Mouse (Mus musculus) erythroid progenitor cell, adult 5-6 weeks (primary cell): ENCODE measurements around the gene Metrnl. TPM values are rescaled to one million over a fixed set of nuclear protein-coding genes. Genes with fewer than 3 reads are reported as not detected.
A peak's percentile ranks its signal among the peaks of the same experiment; 100 is the strongest.

Experiments used
- ATAC-seq: replicated peaks from 2 replicates; pipeline ENCODE4 v1.8.0; 2016; ENCODE audit warnings: moderate number of reproducible peaks, mild to moderate bottlenecking, moderate TSS enrichment, inconsistent platforms; ENCODE audit not compliant: poor library complexity, low FRiP score, severe bottlenecking
- total RNA-seq, 2 experiments: library from RNA; stranded (forward) in 1 of 2; stranded (reverse) in 1 of 2; fragments of 150-400 nt in 1 of 2; fragments of 186-747, 209-891 nt in 1 of 2; gene quantifications; 2 replicates each; pipeline versions ENCODE4 v1.2.3 to v1.2.4; 2015 to 2017; ENCODE audit warnings: low replicate concordance in 2 of 2

The Metrnl gene
- total RNA-seq, 2 experiments from 2014 or later = 4.4 to 6.7 TPM

DNA sequence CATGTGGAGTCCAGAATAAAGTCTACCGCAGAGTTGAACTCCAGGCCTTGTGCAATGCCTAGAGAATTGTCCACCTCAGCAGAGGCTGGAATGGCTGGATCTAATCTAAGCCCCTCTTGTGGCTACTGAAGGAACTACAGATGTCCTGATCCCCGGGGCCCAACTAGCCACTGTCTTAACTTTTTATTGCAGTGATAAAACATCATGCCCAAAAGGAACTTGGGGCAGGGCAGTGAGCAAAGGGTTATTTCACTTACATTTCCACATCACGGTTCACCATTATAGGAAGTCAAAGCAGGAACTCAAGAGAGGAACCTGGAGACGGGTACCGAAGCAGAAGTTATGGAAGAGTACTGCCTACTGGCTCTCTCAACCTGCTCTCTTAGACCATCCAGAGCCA, 20.6 kb upstream of the Metrnl start:
- ATAC-seq = 0 out of 2 replicates have a peak, but pooled peaks have one; percentile 58

DNA sequence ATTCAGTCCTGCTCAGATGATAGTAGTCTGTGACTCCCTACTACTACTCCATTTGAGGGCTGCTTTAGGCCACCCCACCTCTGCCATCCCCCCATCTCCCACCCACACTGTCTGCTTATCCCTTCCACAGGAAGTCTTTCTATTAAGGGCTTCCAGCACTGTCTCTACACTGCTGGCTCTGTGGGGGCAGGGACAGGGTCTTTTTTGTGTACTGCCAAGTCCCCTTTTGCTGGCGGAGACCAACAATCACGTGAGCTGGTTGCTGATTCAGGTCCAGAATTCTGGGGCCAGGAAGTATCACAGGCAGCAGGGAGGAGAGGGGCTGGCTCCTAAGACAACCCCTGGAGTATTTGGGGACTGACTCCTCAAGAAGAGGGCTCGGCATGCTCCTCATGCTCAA, 18.1 kb upstream of the Metrnl start:
- ATAC-seq = no peak

DNA sequence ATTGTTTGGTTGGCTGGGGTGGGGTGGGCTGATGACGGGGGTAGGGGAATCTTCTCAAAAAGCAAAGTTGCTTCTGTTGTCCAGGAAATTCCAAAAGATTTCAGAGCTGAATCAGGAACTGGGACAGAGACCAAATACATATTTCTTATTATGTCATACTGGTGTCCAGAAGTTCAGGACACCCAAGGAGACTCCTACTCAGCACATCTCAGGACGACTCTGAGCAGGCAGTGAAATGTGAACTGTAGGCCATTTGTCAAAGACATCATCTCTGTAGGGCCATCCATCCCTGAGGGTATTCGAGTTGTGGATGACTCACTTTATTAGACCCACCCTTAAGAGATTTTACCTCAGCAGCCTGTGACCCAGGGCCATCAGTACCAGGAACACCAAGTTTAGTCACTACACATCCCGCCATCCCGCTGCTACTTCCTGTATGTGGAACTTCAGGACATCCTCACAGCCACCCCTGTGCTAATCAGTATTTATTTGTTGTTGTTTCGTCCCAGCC, 15.8 kb upstream of the Metrnl start:
- no peak for ATAC-seq

DNA sequence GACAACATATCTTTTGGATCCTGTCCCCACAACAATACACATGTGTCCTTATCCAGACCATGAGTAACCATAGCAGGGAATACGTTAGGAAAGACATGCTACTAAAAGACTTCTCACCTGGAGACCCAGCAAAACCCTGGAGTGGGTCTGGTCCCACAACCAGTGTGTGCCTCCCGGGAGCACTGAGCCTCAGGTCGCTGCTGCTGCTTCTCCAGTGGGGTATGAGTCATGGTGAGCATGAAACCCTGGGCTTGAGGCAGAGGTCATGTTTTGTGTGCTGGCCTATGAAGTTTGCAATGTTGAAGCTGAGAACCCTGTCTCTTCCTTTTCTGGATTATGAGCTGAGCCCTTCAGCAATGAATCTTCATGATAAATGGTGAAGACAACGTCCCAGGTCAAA, 15.3 kb upstream of the Metrnl start:
- ATAC-seq = no peak

DNA sequence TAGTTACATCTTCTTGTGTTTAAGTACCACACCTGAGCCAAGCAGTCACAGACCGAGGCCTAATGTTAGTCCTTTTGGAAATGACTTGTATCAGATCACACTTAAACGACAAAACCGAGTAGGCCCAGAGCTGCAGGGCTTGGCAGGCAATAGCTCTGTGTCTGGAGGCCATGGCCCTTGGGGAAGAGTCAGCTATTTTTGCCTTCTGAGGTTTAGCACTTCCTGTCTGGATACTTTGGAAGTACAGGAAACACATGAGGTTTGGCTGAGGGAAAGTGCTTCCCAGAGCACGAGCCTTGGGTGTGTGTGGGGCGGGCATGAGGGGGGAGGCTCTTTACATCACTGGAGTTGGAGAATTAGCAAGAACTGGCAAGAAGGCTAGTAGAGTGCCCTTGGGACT, 14.7 kb upstream of the Metrnl start:
- no peak for ATAC-seq

DNA sequence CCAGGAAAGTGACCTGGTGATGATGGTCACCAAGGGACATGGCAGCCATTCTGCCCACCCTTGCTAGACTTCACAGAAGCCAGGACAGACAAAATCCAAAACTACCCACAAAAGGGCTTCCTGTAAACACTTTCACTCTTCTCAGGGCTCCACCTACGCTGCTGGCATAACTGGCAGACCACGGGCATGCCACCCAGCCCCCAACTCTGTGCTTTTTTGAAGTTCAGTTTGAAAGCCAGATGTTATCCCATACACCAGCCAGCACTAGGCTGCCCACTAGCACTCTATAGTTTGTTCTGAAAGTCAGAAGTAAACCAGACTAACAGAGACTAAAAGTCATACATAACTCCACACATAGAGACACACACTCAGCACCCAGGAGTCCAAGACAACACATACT, 13.3 kb upstream of the Metrnl start:
- ATAC-seq = no peak

DNA sequence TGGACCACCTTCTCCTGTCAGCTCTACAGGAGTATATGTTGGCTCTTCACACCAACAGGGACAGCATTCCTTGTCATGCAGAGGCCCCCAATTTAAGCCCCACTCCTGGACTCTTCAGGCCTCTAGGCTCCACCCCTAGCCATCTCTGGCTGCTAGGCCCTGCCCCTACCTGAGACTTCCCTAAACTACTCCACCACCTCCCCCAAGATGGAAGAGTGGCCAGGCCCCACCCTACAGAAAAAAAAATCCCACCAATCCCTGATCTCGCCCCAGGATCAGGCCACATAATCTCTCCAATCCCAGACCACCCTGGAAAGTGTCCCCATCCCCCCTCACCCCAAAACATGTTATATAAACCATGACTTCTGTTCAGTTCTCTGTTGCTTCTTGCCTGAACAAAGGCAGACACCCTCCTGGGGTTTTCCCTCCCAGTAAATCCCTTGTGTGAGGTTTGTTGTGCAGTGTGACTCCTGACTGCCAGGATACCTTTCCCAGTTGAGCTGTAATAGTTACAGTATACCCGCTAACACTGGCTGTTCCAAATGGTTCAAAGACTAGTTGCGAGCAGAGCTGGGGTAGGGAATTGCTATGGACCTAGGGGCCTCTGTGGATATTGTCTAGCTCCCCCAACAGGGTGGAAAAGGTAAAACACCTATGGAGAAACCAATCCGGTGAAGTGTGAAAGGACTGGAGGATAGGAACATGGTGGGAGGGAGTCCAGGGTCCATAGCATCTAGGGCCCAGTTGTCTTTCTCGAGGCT, 5.9 kb upstream of the Metrnl start:
- ATAC-seq = no peak

DNA sequence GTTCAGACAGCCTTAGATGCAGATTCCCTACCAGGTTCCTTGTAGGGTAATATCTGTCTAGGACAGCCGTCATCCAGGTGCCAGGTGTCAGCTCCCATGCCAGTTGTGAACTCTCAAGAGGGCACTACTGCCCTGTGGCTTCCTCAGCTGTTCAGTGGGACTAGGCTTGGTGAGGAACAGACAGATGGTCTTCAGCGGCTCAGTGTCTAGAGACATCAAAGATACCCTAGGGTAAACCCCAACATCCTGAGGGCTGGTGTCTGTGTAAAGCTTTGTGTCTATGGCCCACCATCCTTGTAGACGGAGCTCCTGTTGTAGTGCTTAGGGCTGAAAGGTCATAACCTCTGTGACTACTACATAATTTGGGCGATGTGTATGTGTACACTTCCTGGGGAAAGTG, 4.1 kb upstream of the Metrnl start:
- no peak for ATAC-seq

DNA sequence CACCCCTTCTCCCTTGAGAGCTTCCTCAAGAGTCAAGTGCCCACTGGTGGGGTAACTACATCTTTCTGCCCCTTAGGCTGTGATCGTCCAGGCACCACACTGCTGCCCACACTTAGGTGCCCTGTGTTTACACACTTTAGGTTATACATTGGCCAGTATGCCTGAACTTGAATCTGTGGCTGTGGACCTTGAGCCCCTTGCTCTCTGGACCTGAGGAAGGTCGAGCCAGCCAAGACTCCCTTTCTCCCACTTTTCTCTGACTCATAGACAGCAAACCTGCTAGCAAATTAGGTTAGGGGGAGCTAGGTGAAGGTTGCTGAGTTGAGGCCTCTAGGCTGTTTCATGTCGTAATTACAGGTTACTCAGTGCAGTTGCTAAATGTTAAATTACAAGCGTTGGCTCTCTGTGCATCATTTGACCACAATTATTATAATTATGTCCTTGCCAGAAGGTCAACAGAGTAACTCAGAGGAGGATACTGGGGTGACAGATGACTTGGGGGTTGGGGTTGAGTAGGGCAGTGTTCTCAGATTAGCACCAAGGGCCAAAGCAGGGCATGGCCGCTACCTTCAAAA, 2.9 kb upstream of the Metrnl start:
- ATAC-seq = no peak

DNA sequence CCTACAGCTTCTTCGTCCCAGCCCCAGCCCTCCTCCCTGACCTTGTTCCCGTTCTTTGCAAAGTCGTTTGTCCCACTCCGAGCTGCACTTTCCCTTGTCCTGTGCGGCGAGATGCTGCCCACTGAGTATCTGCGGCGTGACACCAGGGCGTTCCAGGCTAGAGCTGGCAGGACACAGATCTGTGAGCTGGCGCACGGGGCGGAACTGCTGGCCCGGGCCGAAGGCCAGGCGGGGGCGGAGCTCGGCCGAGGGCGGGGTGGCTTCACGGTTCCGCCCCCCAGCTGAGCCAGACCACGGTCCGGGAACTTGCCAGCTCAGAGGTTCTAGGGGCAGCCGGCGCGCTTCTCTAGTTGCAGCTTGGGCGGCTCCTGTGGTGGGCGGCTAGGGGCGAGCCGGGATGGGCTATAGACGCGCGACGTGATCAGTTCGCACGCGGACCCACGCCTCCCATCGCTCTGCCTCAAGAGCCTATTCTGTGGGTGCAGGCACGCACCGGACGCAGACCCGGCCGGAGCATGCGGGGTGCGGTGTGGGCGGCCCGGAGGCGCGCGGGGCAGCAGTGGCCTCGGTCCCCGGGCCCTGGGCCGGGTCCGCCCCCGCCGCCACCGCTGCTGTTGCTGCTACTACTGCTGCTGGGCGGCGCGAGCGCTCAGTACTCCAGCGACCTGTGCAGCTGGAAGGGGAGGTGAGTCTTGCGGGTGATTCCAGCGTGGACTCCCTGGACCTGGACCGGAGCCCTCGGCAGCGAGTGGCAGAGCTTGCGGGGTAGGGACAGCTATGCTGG, 959 bp downstream of the Metrnl start:
- ATAC-seq = peak; percentile 89

DNA sequence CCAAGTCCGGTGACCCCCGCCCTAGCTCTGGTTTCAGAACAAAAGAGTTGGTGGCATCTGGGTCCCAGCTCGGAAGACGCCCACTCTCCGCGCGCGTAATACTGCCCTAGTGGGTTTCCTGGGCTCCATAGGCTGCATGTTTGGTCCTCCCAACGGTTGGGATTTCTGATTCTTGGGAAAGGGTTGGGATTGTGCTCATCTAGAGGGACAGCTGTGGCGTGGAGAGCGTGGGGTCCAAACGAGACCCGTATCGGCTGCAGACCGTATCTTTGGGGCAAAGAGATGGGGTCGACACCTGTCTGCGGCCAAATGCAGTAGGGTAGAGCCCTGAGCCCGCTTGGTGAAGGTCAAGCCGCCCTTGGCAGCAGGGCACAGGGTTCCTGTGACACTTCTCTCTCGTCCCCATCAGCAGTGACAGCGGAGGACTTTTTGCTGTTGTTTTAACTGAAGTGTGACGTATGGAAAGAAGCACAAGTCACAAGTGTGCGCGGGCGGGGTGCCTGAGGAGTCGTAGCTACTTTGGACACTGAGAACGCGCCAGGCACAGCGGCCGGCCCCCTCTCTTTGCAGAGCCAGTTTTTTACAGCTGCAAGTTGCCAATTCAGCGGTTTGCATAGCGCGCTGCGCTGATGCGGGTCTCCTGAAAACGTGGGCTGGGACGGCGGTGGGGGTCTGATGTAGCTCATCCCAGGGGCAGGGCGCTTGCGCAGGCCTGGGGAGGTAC, 1.7 kb downstream of the Metrnl start:
- no peak for ATAC-seq

DNA sequence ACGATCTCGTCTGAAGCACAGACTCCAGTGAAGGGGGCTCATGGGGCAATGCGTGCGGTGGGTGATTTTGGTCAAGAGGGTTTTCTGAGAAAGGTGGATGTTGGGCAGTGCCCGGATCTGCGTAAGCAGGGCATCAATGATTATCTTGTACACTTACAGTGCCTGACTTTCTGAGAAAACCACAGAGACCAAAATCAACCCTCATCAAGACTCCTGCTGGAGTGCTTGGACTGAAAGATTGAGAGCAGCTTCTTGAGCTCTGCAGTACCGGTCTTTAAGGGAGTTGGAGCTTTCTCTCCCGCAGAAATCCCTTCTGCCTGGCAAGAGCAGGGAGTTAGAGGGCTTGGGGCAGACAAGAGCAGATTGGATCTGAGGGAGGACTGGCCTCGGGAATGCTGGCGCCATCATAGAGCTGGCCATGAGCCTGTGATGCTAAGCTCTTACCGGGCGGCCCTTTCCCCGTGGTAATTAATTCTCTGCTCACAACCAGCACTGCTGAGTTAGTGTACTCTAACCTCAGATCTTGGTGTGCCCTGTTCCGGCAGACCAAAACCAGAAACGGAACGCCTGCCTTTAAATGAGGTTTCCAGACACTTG, 2.4 kb downstream of the Metrnl start:
- no peak for ATAC-seq

DNA sequence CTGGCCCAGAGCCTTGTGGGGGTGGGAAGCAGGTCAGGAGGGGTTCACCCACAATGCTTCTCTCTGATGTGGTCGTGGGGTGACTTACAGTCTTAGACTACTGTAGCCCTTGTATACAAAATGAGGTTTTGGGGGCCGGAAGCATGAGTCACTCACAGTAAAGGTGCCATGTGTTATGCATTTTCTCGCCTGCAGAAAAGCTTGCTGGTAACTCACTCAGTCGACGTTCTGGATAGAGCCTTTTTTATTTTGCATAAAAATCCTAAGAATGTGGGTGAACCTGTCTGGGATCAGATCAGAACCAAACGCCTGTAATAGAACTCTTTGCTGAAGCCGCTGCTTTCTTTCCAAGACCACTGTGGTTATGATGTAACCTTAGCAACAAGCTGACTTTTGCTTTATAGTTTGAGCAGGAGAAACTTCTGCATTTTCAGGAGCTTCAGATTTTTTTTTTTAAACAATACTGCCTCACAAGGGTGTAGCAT, 5.2 kb downstream of the Metrnl start:
- no peak for ATAC-seq

DNA sequence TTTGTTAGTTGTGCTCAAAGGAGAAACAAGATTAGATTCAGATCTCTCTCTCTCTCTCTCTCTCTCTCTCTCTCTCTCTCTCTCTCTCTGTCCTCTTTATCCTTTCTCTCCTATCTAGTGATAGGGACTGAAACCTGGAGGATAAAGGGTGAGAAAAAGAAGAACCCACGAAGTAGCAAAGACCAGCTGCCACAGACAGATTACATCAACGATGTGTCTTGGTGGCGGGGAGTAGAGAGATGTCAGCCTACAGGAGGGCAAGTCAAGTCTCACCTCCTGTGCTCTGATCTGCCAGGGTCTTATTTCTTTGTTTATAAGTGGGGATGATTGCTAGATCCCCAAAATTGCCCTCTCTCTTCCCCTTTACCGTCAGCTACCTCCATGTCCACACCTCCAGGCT, 7.9 kb downstream of the Metrnl start:
- no peak for ATAC-seq

DNA sequence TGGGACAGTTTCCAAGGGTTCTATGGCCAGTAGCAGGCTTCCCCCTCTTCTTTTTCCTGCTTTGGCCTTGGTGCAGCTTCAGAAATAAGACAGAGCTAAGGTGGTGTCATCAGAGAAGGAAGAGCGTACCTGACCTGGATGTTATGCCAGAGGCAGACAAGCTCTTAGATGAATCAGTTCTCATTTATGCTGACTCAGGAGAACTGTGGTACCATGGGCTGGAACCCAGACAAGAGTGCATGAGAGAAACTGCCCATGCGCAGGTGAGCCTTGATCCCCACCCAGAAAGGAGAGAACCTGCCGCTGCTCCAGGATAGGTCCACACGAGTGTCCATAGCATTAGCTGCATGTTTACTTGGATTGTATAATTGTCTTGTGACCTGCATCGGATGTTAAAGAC, 8.9 kb downstream of the Metrnl start:
- ATAC-seq = no peak

DNA sequence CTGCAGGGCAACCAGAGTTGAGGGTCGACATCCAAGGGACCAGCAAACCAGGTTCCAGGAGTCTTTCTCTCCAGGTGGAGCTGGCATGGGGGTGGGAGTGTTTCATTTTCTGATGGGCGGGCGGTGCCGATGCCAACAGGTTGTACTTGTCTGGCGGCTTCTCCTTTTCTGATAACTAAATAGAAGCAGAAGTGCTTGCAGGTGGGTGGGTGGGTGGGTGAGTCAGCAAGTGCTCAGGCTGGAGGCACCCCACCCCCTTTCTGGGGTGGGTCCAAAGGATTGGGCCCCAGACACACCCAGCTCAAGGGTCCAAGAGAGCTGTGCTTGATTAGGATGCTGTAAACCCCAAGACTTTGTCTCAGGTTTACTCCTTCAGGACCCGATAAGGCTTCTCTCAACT, 11.6 kb downstream of the Metrnl start:
- ATAC-seq = no peak

DNA sequence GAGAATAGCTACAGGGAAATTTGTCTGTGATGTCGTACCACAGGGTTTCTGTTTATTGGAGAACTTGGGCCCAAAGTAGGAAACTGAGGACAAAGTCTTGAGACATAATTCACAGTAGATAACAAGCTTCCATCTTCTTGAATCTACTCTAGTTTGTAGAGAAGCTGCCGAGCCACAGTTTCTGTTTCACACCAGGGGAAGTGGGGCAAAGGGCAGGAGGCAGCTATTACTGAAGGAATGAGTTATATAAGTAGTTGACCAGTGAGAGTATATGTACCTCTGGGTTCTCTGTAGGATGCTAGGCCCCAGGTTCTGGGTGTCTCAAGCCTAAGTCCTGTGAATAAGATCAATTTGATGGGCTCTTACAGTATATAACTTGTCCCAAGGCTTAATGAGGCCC, 12.2 kb downstream of the Metrnl start:
- ATAC-seq = no peak

DNA sequence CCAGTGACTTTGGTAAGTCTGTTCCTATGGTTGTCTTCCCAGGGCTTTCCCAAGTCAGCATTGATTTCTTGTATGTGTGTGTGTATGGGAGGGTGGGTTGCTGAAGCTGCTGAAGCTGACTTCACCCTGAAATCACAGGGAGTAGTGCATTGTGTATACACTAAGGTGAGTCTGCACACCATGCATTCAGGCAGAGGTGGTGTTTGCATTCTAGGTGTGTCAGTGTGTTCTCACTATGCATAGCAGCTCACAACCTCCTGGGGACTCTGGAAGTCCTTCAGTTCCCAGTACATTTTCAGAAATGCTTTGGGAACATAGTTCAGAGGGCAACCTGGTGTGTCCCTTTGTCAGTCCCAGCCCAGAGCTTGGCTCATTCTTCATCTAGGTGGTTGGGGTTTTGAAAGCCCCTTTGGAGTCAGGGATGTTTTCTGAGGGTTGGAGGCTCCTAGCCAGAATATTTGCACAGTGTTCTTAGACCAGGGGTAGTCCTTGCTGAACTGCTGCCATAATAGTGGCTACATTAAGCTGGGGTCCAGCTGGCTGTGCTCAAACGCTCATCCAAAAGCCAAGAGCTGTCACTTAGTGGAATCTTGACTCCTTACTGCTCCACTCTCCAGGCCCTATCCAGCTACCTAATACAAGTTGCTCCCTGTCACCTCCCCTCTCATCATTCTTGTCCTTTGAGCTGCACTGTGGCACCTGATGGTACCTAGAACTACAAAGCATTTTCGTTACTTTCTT, 13.6 kb downstream of the Metrnl start:
- ATAC-seq = no peak

DNA sequence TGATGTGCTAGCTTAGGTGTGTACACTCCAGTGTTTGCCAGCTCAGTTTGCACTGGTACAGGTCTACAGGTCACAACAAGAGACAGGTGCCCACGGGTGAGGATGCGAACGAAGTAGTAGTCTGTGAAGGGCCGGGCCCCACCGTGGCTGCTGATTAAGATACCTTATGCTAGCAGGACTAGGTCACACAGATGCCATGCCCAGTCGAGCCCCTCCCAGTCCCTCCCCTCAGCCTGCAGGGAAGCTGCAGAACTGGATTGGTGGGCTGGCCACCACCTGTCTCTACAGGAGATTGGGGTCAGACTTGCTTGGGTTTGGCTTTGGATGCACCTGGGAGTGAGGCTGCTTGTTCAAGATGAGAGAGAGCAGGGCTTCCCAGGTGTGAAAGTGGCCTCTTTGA, 16.4 kb downstream of the Metrnl start:
- ATAC-seq = no peak
